Mouse (Mus musculus): Measurements from ENCODE around the gene Rfx1. TPM values are rescaled to one million over a fixed set of nuclear protein-coding genes. Genes with fewer than 3 reads are reported as not detected.

Rfx1 gene
- polyA plus RNA-seq, 1 experiment: 46.3 TPM

- no peak for TF ChIP-seq GATA1 (IDR thresholded peaks at IDR 0.05; ENCODE audit: low read length)
Measured at GRCm38 (mm10) chr8:84046505-84046904, 20.1 kb upstream of the Rfx1 start.

- TF ChIP-seq GATA1 (IDR thresholded peaks at IDR 0.05; ENCODE audit: low read length): no peak
Measured at GRCm38 (mm10) chr8:84048171-84048570, 18.5 kb upstream of the Rfx1 start.

GRCm38 (mm10) chr8:84052746-84053145 lies 13.9 kb upstream of the Rfx1 start:
- no peak for TF ChIP-seq GATA1 (IDR thresholded peaks at IDR 0.05; ENCODE audit: low read length)

- TF ChIP-seq GATA1 (IDR thresholded peaks at IDR 0.05; ENCODE audit: low read length): no peak
Measured at GRCm38 (mm10) chr8:84053229-84053628, 13.4 kb upstream of the Rfx1 start.

GRCm38 (mm10) chr8:84057827-84058226 lies 8.8 kb upstream of the Rfx1 start:
- TF ChIP-seq GATA1 (IDR thresholded peaks at IDR 0.05; ENCODE audit: low read length): no peak

GRCm38 (mm10) chr8:84059226-84059625 lies 7.4 kb upstream of the Rfx1 start:
- no peak for TF ChIP-seq GATA1 (IDR thresholded peaks at IDR 0.05; ENCODE audit: low read length)

GRCm38 (mm10) chr8:84060245-84060644 lies 6.4 kb upstream of the Rfx1 start:
- TF ChIP-seq GATA1 (IDR thresholded peaks at IDR 0.05; ENCODE audit: low read length): no peak

- no peak for TF ChIP-seq GATA1 (IDR thresholded peaks at IDR 0.05; ENCODE audit: low read length)
Measured at GRCm38 (mm10) chr8:84063861-84064610, 2.6 kb upstream of the Rfx1 start.

- TF ChIP-seq GATA1 (IDR thresholded peaks at IDR 0.05; ENCODE audit: low read length): no peak
Measured at GRCm38 (mm10) chr8:84065037-84065436, 1.6 kb upstream of the Rfx1 start, which contains the start of gene Gm10643. Gm10643 (minus strand) TSS chr8:84065137.

- no peak for TF ChIP-seq GATA1 (IDR thresholded peaks at IDR 0.05; ENCODE audit: low read length)
Measured at GRCm38 (mm10) chr8:84065457-84066072, 1.1 kb upstream of the Rfx1 start.

- no peak for TF ChIP-seq GATA1 (IDR thresholded peaks at IDR 0.05; ENCODE audit: low read length)
Measured at GRCm38 (mm10) chr8:84067047-84067573, 476 bp downstream of the Rfx1 start.

GRCm38 (mm10) chr8:84067911-84068310 lies 1.3 kb downstream of the Rfx1 start:
- no peak for TF ChIP-seq GATA1 (IDR thresholded peaks at IDR 0.05; ENCODE audit: low read length)

GRCm38 (mm10) chr8:84068316-84069035 lies 1.8 kb downstream of the Rfx1 start:
- no peak for TF ChIP-seq GATA1 (IDR thresholded peaks at IDR 0.05; ENCODE audit: low read length)

- TF ChIP-seq GATA1 (IDR thresholded peaks at IDR 0.05; ENCODE audit: low read length): no peak
Measured at GRCm38 (mm10) chr8:84069169-84069568, 2.5 kb downstream of the Rfx1 start.

- no peak for TF ChIP-seq GATA1 (IDR thresholded peaks at IDR 0.05; ENCODE audit: low read length)
Measured at GRCm38 (mm10) chr8:84069750-84070149, 3.1 kb downstream of the Rfx1 start.

GRCm38 (mm10) chr8:84070241-84070640 lies 3.6 kb downstream of the Rfx1 start:
- TF ChIP-seq GATA1 (IDR thresholded peaks at IDR 0.05; ENCODE audit: low read length): no peak
